In genomic region chr2:162411014-162411413, GRCm38 (mm10) we compare ENCODE assay signal across 15 mouse cellular contexts.
DNase-seq lines count a peak whose midpoint lies in the region; ATAC-seq lines count a peak whose summit lies in the region.
"Had no signal": no experiment of that assay in that cellular context is flagged by ENCODE, and none has a peak within 500 bp of the region (broad histone marks: within the 10 kb centered on the region; RNA-seq: fewer than 3 reads in every experiment).

No protein-coding gene starts in this region.

- no peak overlapping the region for H3K4me2 ChIP-seq in lung, embryonic 16.5 days (ENCODE audit: low read depth, low read length)
- H3K4me2 ChIP-seq: embryonic facial prominence, embryonic 12.5 days; heart, embryonic 13.5 days; liver, embryonic 12.5 days had no signal

- H3K9ac ChIP-seq in lung, embryonic 16.5 days (ENCODE audit: low read length) = no peak overlapping the region
- H3K9ac ChIP-seq: embryonic facial prominence, embryonic 12.5 days; heart, embryonic 13.5 days; liver, embryonic 12.5 days had no signal

- peak; percentile 34; the same call in 1 of the 2 replicates for ATAC-seq in lung, embryonic 16.5 days (ENCODE audit: low read depth)
- ATAC-seq: intestine, embryonic 16.5 days; liver, embryonic 12.5 days had no signal

- no peaks in the 10 kb centered on the region for H3K9me3 ChIP-seq in lung, embryonic 16.5 days (ENCODE audit: control insufficient read depth, low read length)
- H3K9me3 ChIP-seq: embryonic facial prominence, embryonic 12.5 days; heart, embryonic 13.5 days had no signal

- no peak overlapping the region for H3K27ac ChIP-seq in lung, embryonic 16.5 days (ENCODE audit: low read length)
- H3K27ac ChIP-seq: embryonic facial prominence, embryonic 12.5 days; gastrocnemius, adult 2 months; heart, embryonic 13.5 days; layer of hippocampus, adult 2 months; liver, embryonic 12.5 days; macrophage had no signal

- H3K27me3 ChIP-seq in lung, embryonic 16.5 days (ENCODE audit: control insufficient read depth, insufficient read depth, low read depth, low read length) = no peaks in the 10 kb centered on the region
- H3K27me3 ChIP-seq: embryonic facial prominence, embryonic 12.5 days; heart, embryonic 13.5 days; liver, embryonic 12.5 days had no signal

- H3K4me3 ChIP-seq in lung, embryonic 16.5 days (ENCODE audit: low read length) = no peak overlapping the region
- H3K4me3 ChIP-seq: embryonic facial prominence, embryonic 12.5 days; gastrocnemius, adult 2 months; heart, embryonic 13.5 days; layer of hippocampus, adult 2 months; liver, embryonic 12.5 days had no signal

- H3K4me1 ChIP-seq in lung, embryonic 16.5 days (replicated peaks; ENCODE audit: control insufficient read depth, insufficient read depth, low read length) = no peaks in the 10 kb centered on the region
- H3K4me1 ChIP-seq: embryonic facial prominence, embryonic 12.5 days; heart, embryonic 13.5 days; liver, embryonic 12.5 days had no signal

- intact Hi-C loops in heart, postnatal 25 days (cut with DNase I) = no loop called here

- WGBS in lung, embryonic 16.5 days = 56% methylated on average over 4 of the region's 4 CpGs

- DNase-seq in heart, adult 11 months = peak; percentile 37
- DNase-seq in heart, postnatal 25 days (ENCODE audit: low spot score) = no peak
- DNase-seq in lung, postnatal 25 days (ENCODE audit: low spot score) = no peak
- DNase-seq in cerebellum, adult 9-11 months = peak; percentile 42
- peak; percentile 40 for DNase-seq in right cerebral cortex, postnatal 14 days
- DNase-seq in gastrocnemius, postnatal 25 days = no peak
- DNase-seq in thymus, postnatal 4 days = no peak
- DNase-seq: gastrocnemius, adult 2 months had no signal

- H3K36me3 ChIP-seq in lung, embryonic 16.5 days (ENCODE audit: control insufficient read depth, insufficient read depth, low read length) = no peaks in the 10 kb centered on the region
- H3K36me3 ChIP-seq: embryonic facial prominence, embryonic 12.5 days; heart, embryonic 13.5 days; liver, embryonic 12.5 days had no signal

Comparison
In these comparisons a context has a peak if more than half of its experiments do, and no peak if none do; other contexts are left out.
1. DNase-seq: peak in heart, adult 11 months (single experiment), cerebellum, adult 9-11 months (single experiment) and right cerebral cortex, postnatal 14 days (single experiment); none in heart, postnatal 25 days (single experiment), lung, postnatal 25 days (single experiment), gastrocnemius, postnatal 25 days (single experiment) and thymus, postnatal 4 days (single experiment).